Mouse (Mus musculus): ENCODE results near the gene Caap1.

Caap1 gene

DNA sequence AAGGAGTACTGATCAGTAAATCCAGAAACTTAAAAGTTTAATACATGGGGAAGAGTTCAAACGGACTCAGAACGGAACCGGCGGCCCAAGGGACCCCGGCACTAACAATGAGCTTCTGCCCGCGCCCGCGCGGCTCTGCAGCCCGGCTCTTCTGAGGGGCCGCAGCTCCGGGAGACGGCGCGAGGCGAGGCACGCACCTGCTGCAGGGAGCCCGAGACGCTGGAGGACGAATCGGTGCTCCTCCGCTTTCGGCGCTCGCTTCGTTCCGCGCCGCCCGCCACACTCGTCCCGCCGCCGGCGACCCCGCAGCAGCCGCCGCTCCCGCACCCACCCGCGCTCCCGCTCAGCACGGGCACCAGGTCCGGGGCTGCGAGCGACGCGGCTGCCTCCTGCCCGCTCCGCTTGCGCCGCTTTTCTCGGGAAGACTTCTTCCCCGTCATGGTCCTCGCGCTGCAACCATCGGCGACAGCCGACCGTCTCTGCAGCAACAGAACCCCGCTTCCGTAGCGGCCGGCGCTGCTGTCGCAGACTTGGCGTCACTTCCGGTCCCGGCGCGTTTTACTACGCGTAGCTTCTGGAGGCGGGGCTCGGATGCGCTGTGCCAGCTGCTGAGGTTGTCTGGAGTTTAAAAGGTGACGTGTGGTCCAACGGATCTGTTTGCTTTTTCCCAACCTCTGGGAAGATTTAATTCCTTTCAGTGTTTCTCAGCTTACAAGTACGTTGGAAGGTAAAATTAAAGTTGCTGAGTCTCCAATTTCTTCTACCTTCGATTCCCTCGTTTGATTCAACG is at the start of gene Caap1, which contains the start of gene Gm10306:
TSS of gene Caap1 (minus strand) at position 532 of the 790 bp plus-strand sequence.
TSS of gene Gm10306 (plus strand) at position 282 of the 790 bp plus-strand sequence.
- DNase-seq (ENCODE audit: extremely low spot score, low read depth, low spot score), result peak; percentile 79

DNA sequence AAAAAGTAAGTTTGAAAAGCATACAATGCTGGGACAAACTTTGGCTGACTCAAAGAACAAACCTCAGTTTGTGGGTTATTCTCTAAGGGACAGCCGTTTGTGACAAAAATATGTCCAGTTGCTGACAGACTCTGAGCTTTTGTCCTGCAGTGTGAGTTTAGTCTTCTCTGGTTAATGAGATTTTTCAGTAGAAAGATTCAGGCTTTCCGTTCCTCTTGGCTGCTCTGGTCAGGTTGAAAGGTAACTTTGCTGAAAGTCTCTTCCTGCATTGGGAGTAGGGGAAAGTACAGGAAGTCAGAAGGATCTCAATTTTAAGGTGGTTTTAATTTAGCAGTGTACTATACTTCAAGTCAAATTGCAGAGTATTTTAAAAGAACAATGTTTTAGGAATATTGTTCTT is 49.0 kb upstream of the Caap1 start:
- no peak for DNase-seq (ENCODE audit: extremely low spot score, low read depth, low spot score)

GRCm38 (mm10) chr4:94604452-94605019 is 47.9 kb upstream of the Caap1 start:
- DNase-seq (ENCODE audit: extremely low spot score, low read depth, low spot score), result no peak

GRCm38 (mm10) chr4:94603031-94603629 is 46.5 kb upstream of the Caap1 start, which contains the start of gene Plaa:
Gene Plaa (minus strand): TSS chr4:94603244.
- peak; percentile 61 for DNase-seq (ENCODE audit: extremely low spot score, low read depth, low spot score)

GRCm38 (mm10) chr4:94602496-94603030 is 46.0 kb upstream of the Caap1 start:
- no peak for DNase-seq (ENCODE audit: extremely low spot score, low read depth, low spot score)

DNA sequence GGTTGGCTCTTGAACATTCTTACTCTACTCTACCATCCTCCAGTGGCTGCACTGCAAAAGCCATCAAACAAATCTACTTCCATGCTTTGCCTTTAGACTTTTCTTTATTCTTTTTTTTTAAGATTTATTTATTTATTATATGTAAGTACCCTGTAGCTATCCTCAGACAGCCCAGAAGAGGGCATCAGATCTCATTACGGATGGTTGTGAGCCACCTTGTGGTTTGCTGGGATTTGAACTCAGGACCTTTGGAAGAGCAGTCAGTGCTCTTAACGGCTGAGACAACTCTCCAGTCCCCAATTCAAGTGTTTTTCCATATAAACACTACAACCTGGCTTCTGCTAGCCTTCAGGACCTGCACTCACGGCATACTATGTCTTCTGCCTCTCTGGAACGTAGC is 44.8 kb upstream of the Caap1 start:
- DNase-seq (ENCODE audit: extremely low spot score, low read depth, low spot score), result no peak

- no peak for DNase-seq (ENCODE audit: extremely low spot score, low read depth, low spot score)
These were observed 36.1 kb upstream of the Caap1 start for GRCm38 (mm10) chr4:94592709-94593108.

DNA sequence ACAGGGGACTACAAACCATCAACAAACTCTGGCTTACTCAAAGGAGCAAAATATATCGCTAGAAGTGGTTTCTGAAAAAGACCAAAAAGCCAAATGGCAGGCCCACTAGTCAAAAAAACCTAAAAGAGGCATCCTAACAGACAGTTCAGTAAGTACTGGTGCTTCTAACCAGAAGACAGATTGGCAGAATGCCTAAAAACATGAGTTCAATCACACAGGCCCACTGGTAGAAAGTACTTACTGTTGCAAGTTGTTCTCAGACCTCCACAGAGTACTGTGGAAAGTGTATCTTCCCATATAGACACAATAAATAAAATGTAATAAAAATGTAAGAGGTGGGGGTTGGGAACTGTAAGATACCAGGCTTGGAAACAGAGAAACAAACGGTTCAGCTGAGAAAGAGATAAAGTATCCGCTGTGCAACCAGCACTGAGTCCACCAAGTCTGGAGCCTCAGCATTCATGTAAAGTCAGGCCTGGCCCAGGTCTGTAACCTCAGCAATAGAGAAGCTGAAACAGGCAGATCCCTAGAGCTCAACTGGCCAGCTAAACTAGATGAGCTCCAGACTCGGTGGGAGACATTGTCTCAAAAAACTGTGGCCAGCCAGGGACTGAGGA is 35.3 kb upstream of the Caap1 start:
- no peak for DNase-seq (ENCODE audit: extremely low spot score, low read depth, low spot score)

DNA sequence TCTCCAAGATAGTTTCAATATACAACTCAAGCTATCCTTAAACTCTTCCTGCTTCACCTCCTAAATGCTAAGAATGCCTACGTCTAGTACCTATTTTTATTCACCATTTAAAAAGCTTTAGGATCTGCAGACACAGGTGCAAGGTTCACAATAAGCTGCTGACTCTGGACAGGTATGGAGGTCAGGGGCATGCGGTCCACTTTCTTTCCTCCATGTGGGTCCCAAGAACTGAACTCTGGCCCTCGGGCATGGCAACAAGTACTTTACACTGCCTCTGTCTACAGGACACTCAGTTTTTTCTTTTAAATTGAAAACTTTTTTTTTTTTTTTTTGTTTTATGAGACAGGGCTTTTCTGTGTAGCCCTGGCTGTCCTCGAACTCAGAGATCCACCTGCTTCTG is 16.1 kb upstream of the Caap1 start:
- no peak for DNase-seq (ENCODE audit: extremely low spot score, low read depth, low spot score)

DNA sequence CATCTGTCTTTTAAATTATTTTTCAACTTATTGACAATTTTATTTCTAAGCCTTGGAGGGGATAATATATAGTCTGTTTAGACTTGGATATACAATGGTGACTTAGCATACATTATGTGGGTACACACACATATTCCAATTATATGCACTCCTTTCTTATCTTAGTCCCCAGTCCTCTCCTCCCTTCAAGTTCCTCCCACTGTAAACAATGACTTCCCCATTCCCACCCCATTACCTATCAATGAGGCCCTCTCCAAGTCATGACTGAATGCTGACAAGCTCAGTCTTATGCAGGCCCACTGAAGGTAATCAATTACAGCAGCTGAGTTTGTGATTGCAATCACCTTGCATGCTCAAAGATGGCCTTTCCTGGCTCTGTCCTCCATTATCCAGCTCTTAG is 7.7 kb upstream of the Caap1 start:
- DNase-seq (ENCODE audit: extremely low spot score, low read depth, low spot score), result no peak

DNA sequence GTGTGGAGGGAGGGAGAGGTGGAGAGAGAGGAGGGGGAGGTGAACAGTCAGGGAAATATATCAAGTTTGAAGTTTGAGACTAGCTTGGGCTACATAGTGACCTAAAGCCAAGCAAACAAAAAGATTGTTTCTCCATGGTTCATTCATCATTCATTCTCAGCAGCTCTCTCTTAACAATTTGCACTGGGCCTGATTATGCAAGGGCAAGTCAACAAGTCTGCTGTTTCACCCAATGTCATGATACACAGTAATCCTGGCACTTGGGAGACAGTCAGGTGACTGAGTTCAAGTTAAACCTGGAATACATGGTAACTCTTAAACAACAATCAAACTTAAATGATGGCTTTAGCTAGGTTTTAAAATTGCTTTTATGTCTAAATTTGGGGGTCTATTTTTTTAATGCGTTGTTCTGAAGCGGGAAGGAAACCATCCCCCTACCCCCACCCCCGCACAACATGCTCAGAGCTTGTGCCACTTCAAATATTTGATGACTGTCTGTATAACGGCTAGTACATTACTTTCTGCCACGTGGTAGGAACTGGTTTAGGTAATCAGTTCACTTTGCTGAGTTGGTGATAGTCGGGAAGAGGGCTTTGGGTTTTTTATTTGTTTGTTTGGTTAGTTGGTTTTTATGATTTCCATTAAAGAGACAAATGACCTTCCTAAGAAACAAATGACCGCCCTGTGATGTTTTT is 5.5 kb upstream of the Caap1 start:
- no peak for DNase-seq (ENCODE audit: extremely low spot score, low read depth, low spot score)

DNA sequence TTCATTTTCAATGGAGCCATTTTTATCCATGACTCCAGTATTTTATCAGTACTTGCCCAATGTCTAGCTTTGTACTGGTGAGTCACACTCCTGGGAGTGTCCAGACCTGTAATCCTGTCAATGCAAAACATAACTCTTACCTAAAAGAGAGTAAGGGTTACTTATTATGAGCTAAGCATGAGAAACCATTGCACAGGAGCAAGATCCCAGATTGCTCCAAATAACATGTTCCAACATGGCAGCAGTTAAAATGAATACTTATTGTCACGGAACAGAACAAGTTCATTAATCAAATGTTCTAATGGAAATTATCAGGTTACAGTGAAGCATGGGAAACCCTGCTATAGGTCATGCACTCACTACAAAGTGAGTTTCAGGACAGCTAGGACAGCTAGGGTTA is 3.7 kb upstream of the Caap1 start:
- no peak for DNase-seq (ENCODE audit: extremely low spot score, low read depth, low spot score)

GRCm38 (mm10) chr4:94559266-94559665 is 2.7 kb upstream of the Caap1 start:
- no peak for DNase-seq (ENCODE audit: extremely low spot score, low read depth, low spot score)

DNA sequence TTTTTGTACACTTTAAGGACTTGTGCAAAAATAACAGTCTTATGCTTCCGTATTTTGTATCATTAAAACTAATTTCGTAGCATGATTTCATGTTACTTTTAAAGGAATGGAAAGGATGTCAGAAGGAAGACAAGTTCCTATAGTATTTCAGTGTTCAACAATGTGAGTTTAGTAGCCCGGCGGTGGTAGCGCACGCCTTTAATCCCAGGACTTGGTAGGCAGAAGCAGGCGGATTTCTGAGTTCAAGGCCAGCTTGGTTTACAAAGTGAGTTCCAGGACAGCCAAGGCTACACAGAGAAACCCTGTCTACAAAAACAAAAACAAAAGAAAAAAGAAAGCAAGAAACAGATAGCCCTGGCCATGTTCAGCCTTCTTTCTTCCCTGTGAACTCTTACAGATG is 549 bp upstream of the Caap1 start:
- no peak for DNase-seq (ENCODE audit: extremely low spot score, low read depth, low spot score)

- DNase-seq (ENCODE audit: extremely low spot score, low read depth, low spot score), result no peak
These were observed 1.6 kb downstream of the Caap1 start for GRCm38 (mm10) chr4:94554955-94555494.

DNA sequence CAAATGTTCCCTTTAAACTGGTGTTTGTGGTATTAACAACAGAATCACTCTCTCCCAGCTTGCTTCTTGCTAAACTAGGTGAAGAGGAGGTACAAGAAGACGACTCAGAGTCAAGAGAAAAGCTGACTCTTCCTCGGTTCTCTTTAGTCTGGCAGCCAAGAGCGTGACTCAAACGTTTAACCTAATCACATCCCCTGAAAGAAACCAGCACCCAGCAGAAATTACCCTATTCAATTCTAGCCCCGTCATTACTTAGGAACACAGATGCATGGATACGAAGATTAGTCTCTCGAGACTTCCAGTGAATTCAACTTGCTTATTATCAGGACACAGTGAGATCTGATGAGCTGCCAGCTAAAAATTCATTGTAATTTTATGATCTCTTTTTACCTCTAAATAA is 12.3 kb downstream of the Caap1 start:
- DNase-seq (ENCODE audit: extremely low spot score, low read depth, low spot score), result no peak

GRCm38 (mm10) chr4:94543041-94543440 is 13.6 kb downstream of the Caap1 start:
- no peak for DNase-seq (ENCODE audit: extremely low spot score, low read depth, low spot score)

DNA sequence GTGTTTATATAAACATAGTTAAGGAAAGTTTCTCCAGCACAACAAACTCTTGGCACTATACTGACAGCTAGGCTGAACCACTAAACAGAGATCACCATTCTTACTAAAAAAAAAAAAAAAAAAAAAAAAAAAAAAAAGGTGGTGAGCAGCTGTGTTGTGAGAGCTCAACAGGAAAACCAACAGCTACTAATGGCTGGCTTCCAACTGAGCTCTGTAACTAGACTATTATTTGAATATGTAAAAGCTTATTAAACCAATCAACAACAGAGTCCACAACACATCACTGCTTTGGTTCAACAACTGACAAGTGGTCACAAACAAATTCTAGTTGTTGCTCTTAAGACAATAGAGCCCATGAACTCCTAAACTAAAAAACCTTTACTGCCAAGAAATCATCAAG is 23.4 kb downstream of the Caap1 start:
- no peak for DNase-seq (ENCODE audit: extremely low spot score, low read depth, low spot score)

GRCm38 (mm10) chr4:94529448-94529847 is 27.1 kb downstream of the Caap1 start:
- DNase-seq (ENCODE audit: extremely low spot score, low read depth, low spot score), result no peak

- no peak for DNase-seq (ENCODE audit: extremely low spot score, low read depth, low spot score)
These were observed 33.3 kb downstream of the Caap1 start for GRCm38 (mm10) chr4:94523321-94523720.

DNA sequence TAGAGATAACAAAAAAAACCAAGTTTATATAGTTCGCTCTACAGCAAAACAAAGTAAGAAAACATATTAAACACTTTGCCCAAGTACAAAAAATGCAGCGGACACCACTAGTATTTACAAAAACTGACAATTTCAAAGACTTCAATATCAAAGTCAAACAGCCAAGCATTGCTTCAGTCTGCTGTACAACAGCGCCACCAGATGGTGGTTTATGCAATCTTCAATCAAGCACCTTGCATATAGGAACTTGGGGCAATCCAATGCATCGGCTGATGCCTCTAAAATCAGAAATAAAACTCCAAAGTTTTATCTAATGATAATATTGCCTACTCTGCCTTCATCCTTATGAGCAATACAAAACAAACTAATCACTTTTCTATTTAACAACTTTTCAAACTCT is 39.0 kb downstream of the Caap1 start:
- DNase-seq (ENCODE audit: extremely low spot score, low read depth, low spot score), result no peak
